In genomic region chr1:34484470-34484869, GRCm38 (mm10) we compare ENCODE assay signal across 17 mouse cellular contexts. TPM values are rescaled to one million over a fixed set of nuclear protein-coding genes. Genes with fewer than 3 reads are reported as not detected.
DNase-seq lines count a peak whose midpoint lies in the region; TF ChIP-seq lines count a peak whose summit lies in the region.
"Had no signal": no experiment of that assay in that cellular context is flagged by ENCODE, and none has a peak within 500 bp of the region (broad histone marks: within the 10 kb centered on the region; RNA-seq: fewer than 3 reads in every experiment).

No protein-coding gene starts in this region.

- H3K27ac ChIP-seq in MEL (ENCODE audit: control insufficient read depth, low read depth, low read length) = peak overlapping the region; percentile 68
- peak overlapping the region; percentile 74; the same call in 1 of the 2 replicates for H3K27ac ChIP-seq in macrophage
- H3K27ac ChIP-seq in forebrain, embryonic 10.5 days = no peak overlapping the region
- H3K27ac ChIP-seq: hindbrain, embryonic 14.5 days; kidney, embryonic 15.5 days; layer of hippocampus, adult 2 months had no signal

- TF ChIP-seq EP300 in MEL (IDR thresholded peaks at IDR 0.05; ENCODE audit: low read depth in 1 of 2, low read length in 2 of 2) = peak; percentile 48 to 78

- 35% methylated on average over 10 of the region's 10 CpGs for WGBS in macrophage (ENCODE audit: missing documents)
- 81% methylated on average over 10 of the region's 10 CpGs for WGBS in forebrain, embryonic 10.5 days

- no peaks in the 10 kb centered on the region for H3K27me3 ChIP-seq in MEL (ENCODE audit: control insufficient read depth in 1 of 2, insufficient read depth in 2 of 2, low read length in 2 of 2)
- H3K27me3 ChIP-seq in splenic B cell, adult 2 months (ENCODE audit: control insufficient read depth, insufficient read depth, low read length, poor library complexity, severe bottlenecking) = no peaks in the 10 kb centered on the region
- H3K27me3 ChIP-seq in forebrain, embryonic 10.5 days (ENCODE audit: poor library complexity, severe bottlenecking) = peaks cover 16% of the 10 kb centered on the region

- H3K4me3 ChIP-seq in MEL (ENCODE audit: control insufficient read depth in 1 of 2, insufficient read depth in 1 of 2, low read depth in 2 of 2, low read length in 2 of 2) = peak overlapping the region; percentile 54 to 76
- peak overlapping the region; percentile 50; the same call in 1 of the 2 replicates for H3K4me3 ChIP-seq in macrophage (ENCODE audit: inconsistent target)
- H3K4me3 ChIP-seq in forebrain, embryonic 10.5 days = no peak overlapping the region
- H3K4me3 ChIP-seq: kidney, embryonic 15.5 days; layer of hippocampus, adult 2 months had no signal

- H3K79me2 ChIP-seq in MEL (ENCODE audit: control insufficient read depth, insufficient read depth, low read length, poor library complexity) = no peaks in the 10 kb centered on the region
- no peaks in the 10 kb centered on the region for H3K79me2 ChIP-seq in macrophage (ENCODE audit: inconsistent target)

- no peak for TF ChIP-seq CTCF in MEL (IDR thresholded peaks at IDR 0.05 in 2 of 3, conservative IDR thresholded peaks at IDR 0.05 in 1 of 3; ENCODE audit: control insufficient read depth in 1 of 3, insufficient read depth in 1 of 3, low read depth in 2 of 3, low read length in 3 of 3, poor library complexity in 1 of 3, severe bottlenecking in 1 of 3)

- peak; percentile 9 for DNase-seq in lung, postnatal 14 days
- DNase-seq in lung, postnatal 4 days = no peak
- DNase-seq in MEL (ENCODE audit: low read depth, low spot score) = peak; percentile 89
- DNase-seq in splenic B cell, adult 2 months (ENCODE audit: low read depth, low spot score) = peak; percentile 64
- no peak for DNase-seq in forebrain, embryonic 10.5 days (ENCODE audit: extremely low spot score, low spot score)
- DNase-seq in gastrocnemius, postnatal 36 days = no peak
- DNase-seq: cerebellum, adult 18-20 months had no signal

- H3K9ac ChIP-seq in MEL (ENCODE audit: control insufficient read depth, low read depth, low read length, poor library complexity, severe bottlenecking) = peak overlapping the region; percentile 63
- H3K9ac ChIP-seq: hindbrain, embryonic 14.5 days; kidney, embryonic 15.5 days had no signal

- H3K36me3 ChIP-seq in MEL (ENCODE audit: control insufficient read depth in 1 of 2, insufficient read depth in 2 of 2, low read length in 2 of 2) (peaks cover 0 to 19% of the 10 kb centered on the region in 2 experiments; a peak in 2 of 4 replicates), macrophage (ENCODE audit: inconsistent target) (no peaks in the 10 kb centered on the region)
- H3K36me3 ChIP-seq in splenic B cell, adult 2 months (ENCODE audit: control insufficient read depth, insufficient read depth, low read length, poor library complexity, severe bottlenecking) = no peaks in the 10 kb centered on the region
- H3K36me3 ChIP-seq in forebrain, embryonic 10.5 days (replicated peaks) = no peaks in the 10 kb centered on the region
- H3K36me3 ChIP-seq: kidney, embryonic 15.5 days had no signal

- TF ChIP-seq POLR2A in MEL (IDR thresholded peaks at IDR 0.05; ENCODE audit: control insufficient read depth in 1 of 2, insufficient read depth in 1 of 2, low read depth in 1 of 2, low read length in 2 of 2, poor library complexity in 1 of 2) = no peak

- intact Hi-C loops in gastrocnemius, postnatal 36 days (cut with DNase I) = no loop called here

- H3K4me1 ChIP-seq in MEL (ENCODE audit: control insufficient read depth in 1 of 2, insufficient read depth in 2 of 2, low read length in 2 of 2) = peaks cover 14 to 24% of the 10 kb centered on the region in 2 experiments
- H3K4me1 ChIP-seq in forebrain, embryonic 10.5 days = peaks cover 7% of the 10 kb centered on the region

- TF ChIP-seq RAD21 in MEL (IDR thresholded peaks at IDR 0.05; ENCODE audit: low read depth, low read length) = no peak

- H3K9me3 ChIP-seq in MEL (replicated peaks; ENCODE audit: insufficient read depth, low read length) = no peaks in the 10 kb centered on the region
- H3K9me3 ChIP-seq in forebrain, embryonic 10.5 days = no peaks in the 10 kb centered on the region
- H3K9me3 ChIP-seq: kidney, embryonic 15.5 days had no signal

TF ChIP-seq in MEL, 35 proteins besides CTCF, POLR2A, EP300 and RAD21 (continues in another document):
- TF ChIP-seq ZNF384 (IDR thresholded peaks at IDR 0.05; ENCODE audit: low read depth, low read length) = peak; percentile 79
- no peak for TF ChIP-seq SMC3 (IDR thresholded peaks at IDR 0.05; ENCODE audit: low read depth, low read length)
- no peak for TF ChIP-seq TBP (IDR thresholded peaks at IDR 0.05; ENCODE audit: low read depth, low read length)
- peak; percentile 79; the same call in 1 of the 2 replicates for TF ChIP-seq MAZ (IDR thresholded peaks at IDR 0.05; ENCODE audit: low read depth, low read length)
- no peak; the same call in 1 of the 2 replicates for TF ChIP-seq MXI1 (IDR thresholded peaks at IDR 0.05; ENCODE audit: low read depth, low read length)
- TF ChIP-seq USF2 (IDR thresholded peaks at IDR 0.05; ENCODE audit: borderline replicate concordance in 1 of 2, insufficient read depth in 1 of 2, low read depth in 1 of 2, low read length in 2 of 2) = no peak
- no peak for TF ChIP-seq POLR2AphosphoS5 (IDR thresholded peaks at IDR 0.05; ENCODE audit: borderline replicate concordance, low read depth, low read length)
- no peak for TF ChIP-seq CHD1 (IDR thresholded peaks at IDR 0.05; ENCODE audit: low read depth, low read length)
- TF ChIP-seq ETS1 (IDR thresholded peaks at IDR 0.05; ENCODE audit: low read depth, low read length) = peak; percentile 100
- no peak for TF ChIP-seq ZKSCAN1 (IDR thresholded peaks at IDR 0.05; ENCODE audit: low read depth, low read length)
- TF ChIP-seq KAT2A (conservative IDR thresholded peaks at IDR 0.05; ENCODE audit: low read depth, low read length) = no peak; the same call in 1 of the 2 replicates

RNA-seq across cellular contexts. Expression of gene Prss39, which starts 13.7 kb away (rescaled TPM):
- not detected in 2 replicates for total RNA-seq in MEL (2012; rRNA removed)
- polyA plus RNA-seq in MEL (2012; ENCODE audit: insufficient read depth in 1 of 2, insufficient read length in 2 of 2, low read depth in 1 of 2, low replicate concordance in 2 of 2, missing spikeins in 1 of 2) (under 1 TPM in 1 of 2 experiments, not detected in 1; 0.06 TPM), macrophage (2018) (not detected in 3 replicates)
- under 1 TPM in 4 of 26 experiments, not detected in 22; 0.59 to 0.79 (median 0.71) TPM for total RNA-seq in macrophage (2018; cell fraction: chromatin; rRNA removed)
- total RNA-seq in macrophage (2018; cell fraction: cytosol; rRNA removed) = under 1 TPM in 1 of 26 experiments, not detected in 25; 0.10 TPM
- total RNA-seq in macrophage (2018; cell fraction: nucleus; rRNA removed) = under 1 TPM in 3 of 26 experiments, not detected in 23; 0.56 to 0.65 (median 0.59) TPM
- not detected in 2 replicates for polyA plus RNA-seq in forebrain, embryonic 10.5 days (2016; fragmentation: Nextera tagmentation; extraction: Ambion mirVana)
- not detected for total RNA-seq in gastrocnemius, postnatal 36 days (2021)
- total RNA-seq: gastrocnemius, adult 18-20 months; layer of hippocampus, adult 2 months; left cerebral cortex, postnatal 10 days had no signal
- polyA plus RNA-seq: heart, embryonic 11.5 days; hindbrain, embryonic 14.5 days; kidney, embryonic 15.5 days; liver, embryonic 11.5 days; midbrain, embryonic 11.5 days; neural tube, embryonic 11.5 days had no signal

RNA-seq across cellular contexts. Expression of gene Ptpn18, which starts 24.9 kb away (rescaled TPM):
- total RNA-seq in MEL (2012; rRNA removed) = 58.7 and 73.3 TPM in 2 replicates
- polyA plus RNA-seq in MEL (2012; ENCODE audit: insufficient read depth in 1 of 2, insufficient read length in 2 of 2, low read depth in 1 of 2, low replicate concordance in 2 of 2, missing spikeins in 1 of 2) = 10 to 100 TPM in 1 of 2 experiments, not detected in 1; 39.1 TPM
- 100 to 1,000 TPM in 1 of 26 experiments, 10 to 100 TPM in 19, 1 to 10 TPM in 6; 5.1 to 103 (median 27.0) TPM for total RNA-seq in macrophage (2018; cell fraction: chromatin; rRNA removed)
- total RNA-seq in macrophage (2018; cell fraction: cytosol; rRNA removed) = 100 to 1,000 TPM; 104 to 196 (median 155) TPM
- 10 to 100 TPM; 15.2 to 72.0 (median 34.0) TPM for total RNA-seq in macrophage (2018; cell fraction: nucleus; rRNA removed)
- 43.6 to 172 TPM (median 169 TPM) in 3 replicates for polyA plus RNA-seq in macrophage (2018)
- polyA plus RNA-seq in forebrain, embryonic 10.5 days (2016; fragmentation: Nextera tagmentation; extraction: Ambion mirVana) = 3.4 and 6.0 TPM in 2 replicates
- 1 to 10 TPM in 1 of 2 experiments, under 1 TPM in 1; 0.92 to 2.6 TPM for total RNA-seq in gastrocnemius, postnatal 36 days (2021)

RNA-seq across cellular contexts. Expression of gene Imp4, which starts 44.8 kb away (rescaled TPM):
- total RNA-seq in MEL (2012; rRNA removed) = 125 and 137 TPM in 2 replicates
- polyA plus RNA-seq in MEL (2012; ENCODE audit: insufficient read depth in 1 of 2, insufficient read length in 2 of 2, low read depth in 1 of 2, low replicate concordance in 2 of 2, missing spikeins in 1 of 2) (100 to 1,000 TPM in 1 of 2 experiments, 10 to 100 TPM in 1; 57.8 to 204 TPM), macrophage (2018) (28.5 to 54.8 TPM (median 40.6 TPM) in 3 replicates)
- total RNA-seq in macrophage (2018; cell fraction: chromatin; rRNA removed) = 10 to 100 TPM in 23 of 26 experiments, 1 to 10 TPM in 3; 8.6 to 34.8 (median 20.0) TPM
- 10 to 100 TPM; 19.7 to 39.7 (median 30.6) TPM for total RNA-seq in macrophage (2018; cell fraction: cytosol; rRNA removed)
- 10 to 100 TPM; 12.2 to 31.7 (median 17.3) TPM for total RNA-seq in macrophage (2018; cell fraction: nucleus; rRNA removed)
- 118 and 119 TPM in 2 replicates for polyA plus RNA-seq in forebrain, embryonic 10.5 days (2016; fragmentation: Nextera tagmentation; extraction: Ambion mirVana)
- total RNA-seq in gastrocnemius, postnatal 36 days (2021) = 10 to 100 TPM; 12.0 to 12.6 TPM

RNA-seq across cellular contexts. Expression of gene Ccdc115, which starts 45.0 kb away (rescaled TPM):
- total RNA-seq in MEL (2012; rRNA removed) = 60.9 and 63.4 TPM in 2 replicates
- polyA plus RNA-seq in MEL (2012; ENCODE audit: insufficient read depth in 1 of 2, insufficient read length in 2 of 2, low read depth in 1 of 2, low replicate concordance in 2 of 2, missing spikeins in 1 of 2) = 10 to 100 TPM in 1 of 2 experiments, not detected in 1; 78.7 TPM
- total RNA-seq in macrophage (2018; cell fraction: chromatin; rRNA removed) = 10 to 100 TPM in 17 of 26 experiments, 1 to 10 TPM in 9; 3.7 to 37.4 (median 15.7) TPM
- total RNA-seq in macrophage (2018; cell fraction: cytosol; rRNA removed) = 10 to 100 TPM; 16.6 to 50.3 (median 38.0) TPM
- total RNA-seq in macrophage (2018; cell fraction: nucleus; rRNA removed) = 10 to 100 TPM in 22 of 26 experiments, 1 to 10 TPM in 4; 8.3 to 41.2 (median 16.2) TPM
- polyA plus RNA-seq in macrophage (2018) = 47.2 to 87.1 TPM (median 69.5 TPM) in 3 replicates
- polyA plus RNA-seq in forebrain, embryonic 10.5 days (2016; fragmentation: Nextera tagmentation; extraction: Ambion mirVana) = 69.1 and 70.3 TPM in 2 replicates
- 10 to 100 TPM in 1 of 2 experiments, 1 to 10 TPM in 1; 8.3 to 10.2 TPM for total RNA-seq in gastrocnemius, postnatal 36 days (2021)

RNA-seq across cellular contexts. Expression of gene Cfc1, which starts 51.0 kb away (rescaled TPM):
- total RNA-seq in MEL (2012; rRNA removed) = not detected in 2 replicates
- not detected for polyA plus RNA-seq in MEL (2012; ENCODE audit: insufficient read depth in 1 of 2, insufficient read length in 2 of 2, low read depth in 1 of 2, low replicate concordance in 2 of 2, missing spikeins in 1 of 2)
- not detected for total RNA-seq in macrophage (2018; cell fraction: chromatin; rRNA removed)
- not detected for total RNA-seq in macrophage (2018; cell fraction: cytosol; rRNA removed)
- total RNA-seq in macrophage (2018; cell fraction: nucleus; rRNA removed) = not detected
- polyA plus RNA-seq in macrophage (2018) = not detected in 3 replicates
- polyA plus RNA-seq in forebrain, embryonic 10.5 days (2016; fragmentation: Nextera tagmentation; extraction: Ambion mirVana) = not detected in 2 replicates
- total RNA-seq in gastrocnemius, postnatal 36 days (2021) = not detected
- total RNA-seq: gastrocnemius, adult 18-20 months; left cerebral cortex, postnatal 10 days had no signal
- polyA plus RNA-seq: kidney, embryonic 15.5 days; liver, embryonic 11.5 days; midbrain, embryonic 11.5 days; neural tube, embryonic 11.5 days had no signal

Comparison
In these comparisons a context has a peak if more than half of its experiments do, and no peak if none do; other contexts are left out.
1. DNase-seq: peak in lung, postnatal 14 days (single experiment), MEL (single experiment) and splenic B cell, adult 2 months (single experiment); none in lung, postnatal 4 days (0 of 2), forebrain, embryonic 10.5 days (single experiment) and gastrocnemius, postnatal 36 days (0 of 2).